Mouse (Mus musculus) layer of hippocampus, adult 11-12 months (tissue): ENCODE measurements around the gene Tmem199.

Experiments
- DNase-seq: peaks from one replicate; pipeline ENCODE4 v3.0.0; 2022; ENCODE audit warnings: low spot score

Tmem199 gene

GRCm38 (mm10) chr11:78524838-78525237, 12.9 kb upstream of the Tmem199 start:
- no peak for DNase-seq

DNA sequence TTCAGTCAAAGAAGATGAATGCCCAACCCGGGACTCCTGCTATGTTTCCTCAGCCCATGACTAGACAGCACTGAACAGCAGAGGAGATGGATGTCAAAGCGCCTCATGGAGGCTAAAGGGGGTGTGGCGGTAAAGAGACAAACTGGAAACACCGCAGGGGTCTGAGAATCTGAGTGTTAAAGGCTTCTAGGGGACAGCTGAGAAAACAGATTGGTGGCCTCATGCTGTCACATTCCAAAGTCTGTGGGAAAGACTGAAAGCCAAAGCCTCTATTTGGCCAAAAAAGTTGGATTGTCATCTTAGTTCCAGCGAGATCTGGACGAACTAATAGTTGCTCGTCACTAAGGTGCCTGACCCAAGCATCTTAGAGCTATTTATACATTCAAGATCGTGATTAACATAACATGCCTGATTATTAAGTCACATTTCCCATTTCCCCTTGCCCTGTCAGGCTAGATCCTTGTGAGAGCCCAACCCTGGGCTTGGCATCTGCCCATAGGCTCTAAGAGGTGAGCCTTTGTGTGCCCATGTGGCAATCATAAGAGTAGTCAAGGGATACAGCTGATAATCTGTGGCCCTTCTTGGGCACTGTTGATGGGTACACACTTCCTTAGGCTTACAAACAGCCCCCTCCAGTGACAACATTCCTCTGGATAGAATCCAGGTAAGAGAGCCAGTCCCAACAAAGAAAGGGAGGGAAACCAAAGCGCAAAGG, 11.4 kb upstream of the Tmem199 start:
- DNase-seq, result no peak

DNA sequence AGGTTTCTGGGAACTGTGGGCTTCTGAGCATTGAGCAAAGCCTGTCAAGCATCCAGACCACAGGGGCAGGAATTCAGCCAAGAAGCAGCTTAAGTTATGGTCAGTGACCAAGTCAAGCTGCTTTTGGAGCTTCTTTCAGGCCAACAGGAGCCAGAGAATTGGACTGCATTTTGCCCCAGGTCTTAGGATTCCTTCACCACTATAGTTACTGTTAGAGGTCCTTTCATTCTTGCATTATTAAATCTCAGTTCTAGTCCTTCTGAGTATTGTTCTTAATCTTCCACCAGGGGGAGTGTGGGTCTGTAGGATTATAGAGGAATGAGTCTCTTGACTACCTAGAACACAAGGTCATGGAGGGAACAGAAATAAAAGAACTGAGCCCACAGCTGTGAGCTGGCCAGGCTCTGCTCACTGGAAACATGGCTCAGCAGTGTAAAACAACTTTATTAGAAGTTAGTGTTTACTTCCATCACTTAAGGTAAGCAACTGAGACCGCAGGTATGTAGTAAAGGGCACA, 10.6 kb upstream of the Tmem199 start:
- no peak for DNase-seq

GRCm38 (mm10) chr11:78521880-78522279, 9.9 kb upstream of the Tmem199 start:
- DNase-seq, result no peak

DNA sequence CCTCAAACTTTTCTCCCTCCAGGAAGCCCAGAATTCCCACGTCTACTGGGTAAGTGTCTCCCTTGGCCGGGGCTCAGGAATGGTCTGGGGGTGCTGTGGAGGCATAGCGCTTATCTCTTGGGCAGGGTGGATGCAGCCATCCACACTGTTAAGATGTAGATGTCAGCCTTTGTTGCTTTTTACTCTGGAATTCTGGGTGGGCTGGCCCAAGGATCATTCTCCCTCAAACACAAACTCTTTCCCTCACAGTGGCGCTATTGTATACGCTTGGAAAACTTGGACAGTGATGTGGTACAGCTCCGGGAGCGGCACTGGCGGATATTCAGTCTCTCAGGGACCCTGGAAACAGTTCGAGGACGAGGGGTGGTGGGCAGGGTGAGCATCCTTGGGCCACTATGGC, 7.0 kb upstream of the Tmem199 start:
- no peak for DNase-seq

DNA sequence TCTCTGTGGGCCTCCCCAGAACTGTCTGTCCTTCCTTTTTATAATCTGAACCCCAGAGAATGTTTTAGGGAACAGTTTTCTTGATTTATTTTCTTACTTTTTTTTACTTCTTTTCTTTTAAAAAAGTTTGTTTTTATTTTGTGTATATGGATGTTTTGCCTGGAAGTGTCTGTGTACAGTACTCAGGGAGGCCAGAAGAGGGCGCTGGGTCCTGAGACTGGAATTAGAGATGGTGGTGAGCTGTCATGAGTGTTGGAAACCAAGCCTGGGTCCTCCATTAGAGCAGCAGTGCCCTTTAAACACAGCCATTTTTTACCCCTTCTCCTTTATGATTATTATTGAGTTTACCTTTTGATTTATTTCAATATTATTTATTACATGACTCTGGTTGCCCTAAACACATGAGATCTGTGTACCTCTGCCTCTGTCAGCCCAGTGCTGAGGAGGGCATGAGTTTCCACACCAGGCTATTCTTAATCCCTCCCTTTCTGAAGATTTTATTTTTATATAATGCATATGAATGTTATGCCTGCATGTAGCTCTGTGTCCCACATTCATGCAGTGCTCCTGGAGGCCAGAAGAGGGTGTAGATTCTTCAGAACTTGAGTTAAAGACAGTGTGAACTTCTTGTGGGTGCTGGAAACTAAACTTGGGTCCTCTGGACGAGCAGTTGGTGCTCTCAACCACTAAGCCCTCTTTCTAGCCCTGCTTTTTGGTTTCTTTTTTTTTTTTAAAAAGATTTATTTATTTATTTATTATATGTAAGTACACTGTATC, 3.8 kb upstream of the Tmem199 start:
- no peak for DNase-seq

- DNase-seq, result no peak
Observed at GRCm38 (mm10) chr11:78513106-78513790, 1.3 kb upstream of the Tmem199 start.

- no peak for DNase-seq
Observed at GRCm38 (mm10) chr11:78509148-78509547, 2.8 kb downstream of the Tmem199 start.

DNA sequence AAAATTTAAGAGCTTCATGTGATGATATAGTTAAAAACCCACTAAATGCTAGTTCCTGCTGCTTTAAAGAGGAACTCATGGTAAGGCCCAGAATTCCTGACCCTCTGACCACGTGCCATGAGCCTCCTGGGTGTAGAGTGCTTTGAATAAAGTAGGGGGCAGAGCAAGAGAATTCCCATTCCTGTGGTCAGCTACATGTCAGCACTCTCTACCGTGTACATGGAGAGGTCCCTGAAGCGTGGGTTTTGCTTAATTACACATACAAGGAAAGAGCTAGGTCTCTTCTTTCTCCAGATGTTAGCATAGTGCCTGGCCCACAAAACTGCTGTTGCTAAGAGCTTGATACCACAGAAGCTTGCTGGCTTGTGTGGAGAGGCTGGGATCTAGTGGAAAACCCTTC, 6.5 kb downstream of the Tmem199 start:
- no peak for DNase-seq

- peak; percentile 56 for DNase-seq
Observed at GRCm38 (mm10) chr11:78502909-78503650, 8.9 kb downstream of the Tmem199 start, which contains the start of gene Sebox. TSS of gene Sebox (plus strand) at chr11:78503447.

DNA sequence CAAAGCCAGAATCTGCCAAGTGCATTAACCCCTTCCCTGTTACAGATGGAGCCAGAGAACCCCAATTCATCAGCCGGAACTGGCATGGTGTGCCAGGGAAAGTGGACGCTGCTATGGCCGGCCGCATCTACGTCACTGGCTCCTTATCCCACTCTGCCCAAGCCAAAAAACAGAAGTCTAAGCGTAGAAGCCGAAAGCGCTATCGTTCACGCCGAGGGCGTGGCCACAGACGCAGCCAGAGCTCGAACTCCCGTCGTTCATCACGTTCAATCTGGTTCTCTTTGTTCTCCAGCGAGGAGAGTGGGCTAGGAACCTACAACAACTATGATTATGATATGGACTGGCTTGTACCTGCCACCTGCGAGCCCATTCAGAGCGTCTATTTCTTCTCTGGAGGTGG, 10.4 kb downstream of the Tmem199 start:
- no peak for DNase-seq

- DNase-seq, result no peak
Observed at GRCm38 (mm10) chr11:78500623-78501202, 11.3 kb downstream of the Tmem199 start.

DNA sequence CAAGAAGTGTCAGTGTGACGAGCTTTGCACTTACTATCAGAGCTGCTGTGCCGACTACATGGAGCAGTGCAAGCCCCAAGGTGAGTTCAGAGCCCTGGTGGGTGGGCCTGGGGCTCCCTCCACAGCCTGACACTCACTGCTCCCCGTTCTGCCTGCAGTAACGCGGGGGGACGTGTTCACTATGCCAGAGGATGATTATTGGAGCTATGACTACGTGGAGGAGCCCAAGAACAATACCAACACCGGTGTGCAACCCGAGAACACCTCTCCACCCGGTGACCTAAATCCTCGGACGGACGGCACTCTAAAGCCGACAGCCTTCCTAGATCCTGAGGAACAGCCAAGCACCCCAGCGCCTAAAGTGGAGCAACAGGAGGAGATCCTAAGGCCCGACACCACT, 12.4 kb downstream of the Tmem199 start:
- DNase-seq, result no peak

DNA sequence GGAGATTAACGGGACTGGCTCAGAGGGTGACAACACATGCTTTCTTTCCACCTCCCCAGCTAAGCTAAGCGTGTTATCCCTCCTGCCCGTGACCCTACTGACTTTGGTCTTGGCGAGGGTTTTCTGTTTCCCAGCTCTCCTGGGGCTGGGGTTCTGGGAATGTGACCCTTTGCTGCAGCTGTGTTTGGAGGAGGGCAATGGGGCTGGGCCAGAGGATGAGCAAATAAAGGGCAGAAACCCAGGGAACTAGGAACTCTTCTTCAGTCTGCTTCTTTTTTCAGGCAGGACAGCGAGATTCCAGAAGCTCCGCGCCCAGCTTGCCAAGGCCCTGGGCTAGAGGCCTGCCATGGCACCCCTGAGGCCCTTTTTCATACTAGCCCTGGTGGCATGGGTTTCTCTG, 13.0 kb downstream of the Tmem199 start, which contains the start of gene Vtn:
Vtn (plus strand) TSS at position 88 of the 400 bp plus-strand sequence.
- DNase-seq, result no peak

GRCm38 (mm10) chr11:78497544-78498522, 14.1 kb downstream of the Tmem199 start, which contains the start of gene Sarm1:
TSS of gene Sarm1 (minus strand) at chr11:78497754.
- DNase-seq, result peak; percentile 96

GRCm38 (mm10) chr11:78497071-78497541, 14.9 kb downstream of the Tmem199 start:
- DNase-seq, result peak; percentile 41

DNA sequence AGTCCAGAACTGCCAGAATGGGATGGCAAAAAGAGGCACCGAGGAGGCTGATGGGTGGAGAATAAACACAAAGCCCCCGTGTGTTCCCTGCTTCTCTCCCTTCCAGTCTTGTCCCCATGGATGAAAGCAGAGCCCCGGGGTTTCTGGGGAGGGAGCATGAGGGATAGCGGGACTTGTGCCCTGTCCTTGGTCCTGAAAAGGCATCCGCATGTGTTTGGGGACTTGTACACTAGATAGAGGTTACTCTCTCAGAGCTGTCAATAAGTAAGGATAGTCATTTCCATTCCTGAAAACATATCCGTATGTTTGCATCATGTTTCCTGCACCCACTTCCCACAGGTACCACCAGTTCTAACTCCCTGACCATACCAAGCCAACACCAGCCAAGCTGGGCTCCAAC, 16.1 kb downstream of the Tmem199 start:
- DNase-seq, result no peak

GRCm38 (mm10) chr11:78490781-78491241, 21.2 kb downstream of the Tmem199 start:
- DNase-seq, result peak; percentile 32

DNA sequence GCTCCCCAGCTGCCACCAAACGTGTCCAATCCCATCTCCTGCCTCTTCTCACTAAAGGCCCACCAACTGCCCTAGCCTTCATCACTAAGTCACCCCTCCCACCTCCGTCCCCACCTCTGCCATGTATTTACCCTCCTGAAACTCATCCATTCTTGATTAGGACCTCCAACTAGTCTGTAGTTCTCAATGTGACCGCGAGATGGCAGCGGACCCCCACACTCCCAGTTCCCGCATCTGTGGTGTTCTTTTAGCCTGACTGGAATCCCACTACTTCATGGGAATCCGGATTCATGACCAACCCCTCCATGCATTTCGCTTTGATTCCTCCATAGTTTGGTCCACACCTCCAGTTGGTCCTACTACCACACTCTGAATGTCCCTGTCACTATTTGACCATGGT, 23.8 kb downstream of the Tmem199 start:
- DNase-seq, result peak; percentile 82

DNA sequence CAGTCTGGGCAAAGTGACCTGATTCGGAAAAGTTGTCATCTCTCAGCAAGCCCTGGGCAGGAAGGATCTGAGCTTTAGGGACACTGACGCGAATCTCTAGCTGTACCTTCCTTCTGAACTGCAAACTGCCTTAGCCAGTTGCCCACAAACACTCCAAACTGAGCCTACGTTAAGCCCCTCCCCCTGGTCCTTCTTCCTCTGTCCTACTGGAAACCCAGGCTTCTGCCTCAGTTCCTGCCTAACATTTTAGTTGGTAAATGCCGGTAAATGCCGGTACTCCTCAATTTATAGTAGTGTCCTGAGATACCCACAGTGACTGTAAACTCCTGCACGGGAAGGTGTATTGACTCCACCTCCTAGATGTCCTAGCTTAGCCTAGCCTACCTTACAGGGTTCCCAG, 28.3 kb downstream of the Tmem199 start:
- DNase-seq, result no peak
